Mouse (Mus musculus) lung, adult 2 months (tissue): ENCODE results near the gene Efna2. TPM values are rescaled to one million over a fixed set of nuclear protein-coding genes. Genes with fewer than 3 reads are reported as not detected.

ENCODE experiments used
- DNase-seq: peaks from one replicate; pipeline ENCODE4 v3.0.0; 2022
- H3K4me1 ChIP-seq: fragments of 200-500 bp; 2 replicates; pipeline ENCODE4 v1.6.1; 2011; ENCODE audit warnings: low read length; ENCODE audit not compliant: control insufficient read depth, insufficient read depth
- H3K4me3 ChIP-seq: fragments of 200-500 bp; replicated peaks from 2 replicates; pipeline ENCODE3; 2011; ENCODE audit warnings: low read depth, mild to moderate bottlenecking, control low read depth, low read length; ENCODE audit errors: extremely low read depth
- CTCF ChIP-seq: fragments of 200-500 bp; IDR thresholded peaks from 2 replicates; pipeline ENCODE4 v1.5.1; 2011; ENCODE audit warnings: mild to moderate bottlenecking, low read length, control low read depth; ENCODE audit not compliant: insufficient read depth
- POLR2A ChIP-seq: fragments of 200-500 bp; IDR thresholded peaks from 2 replicates; pipeline ENCODE4 v1.6.1; 2011; ENCODE audit warnings: low read depth, mild to moderate bottlenecking, control low read depth, low read length, borderline replicate concordance; ENCODE audit errors: extremely low read depth
- WGBS: fragments of 180-500 bp; shearing (Covaris S2); methylation state at CpG from one replicate; pipeline ENCODE4 v1.1.7; 2018; 5-methylcytosine and 5-hydroxymethylcytosine counted together
- polyA plus RNA-seq: library from polyadenylated mRNA; depleted of rRNA; stranded (reverse); fragments of >200 nt; gene quantifications from 2 replicates; pipeline ENCODE4 v1.2.3, GENCODE M21; 2012

Gene Efna2
- polyA plus RNA-seq, 1 experiment, result 3.6 TPM

DNA sequence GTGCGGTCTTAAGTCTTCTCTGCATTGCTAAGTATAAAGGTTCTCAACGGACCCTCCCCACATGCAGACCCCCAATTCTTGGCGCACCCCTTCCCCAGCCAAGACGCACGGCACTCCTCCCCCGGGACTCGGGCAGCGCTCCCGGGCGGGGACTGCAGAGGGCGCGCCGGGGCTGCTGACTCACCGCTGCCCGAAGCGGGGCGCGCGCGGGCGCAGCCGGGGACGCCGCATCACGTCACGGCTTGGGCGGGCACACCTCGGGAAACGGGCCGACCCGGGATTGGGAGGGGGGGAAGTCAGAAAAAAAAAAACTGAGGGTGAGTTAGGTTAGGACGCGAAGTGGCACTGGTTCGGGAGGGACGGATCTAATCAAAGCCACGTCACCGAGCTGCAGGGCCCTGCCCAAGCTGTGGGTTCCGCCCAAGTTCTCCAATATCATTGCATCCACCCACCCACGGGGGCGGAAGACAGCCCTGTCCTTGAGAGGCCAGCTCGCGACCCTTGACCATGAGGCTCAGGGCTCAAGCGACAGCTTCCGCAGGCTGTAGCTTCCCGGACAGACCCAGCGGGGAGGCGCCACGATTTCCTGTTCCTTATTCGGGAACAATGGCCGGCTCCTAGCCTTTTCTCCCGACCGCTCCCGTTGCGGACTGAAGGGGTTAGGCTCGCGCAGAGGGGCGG lies 30.5 kb upstream of the Efna2 start:
- TF ChIP-seq POLR2A, result peak; percentile 72
- TF ChIP-seq CTCF, result peak; percentile 16; the same call in 1 of the 2 replicates
- WGBS, result under 1% methylated on average over 57 of the region's 57 CpGs
- peak; percentile 95 for DNase-seq

DNA sequence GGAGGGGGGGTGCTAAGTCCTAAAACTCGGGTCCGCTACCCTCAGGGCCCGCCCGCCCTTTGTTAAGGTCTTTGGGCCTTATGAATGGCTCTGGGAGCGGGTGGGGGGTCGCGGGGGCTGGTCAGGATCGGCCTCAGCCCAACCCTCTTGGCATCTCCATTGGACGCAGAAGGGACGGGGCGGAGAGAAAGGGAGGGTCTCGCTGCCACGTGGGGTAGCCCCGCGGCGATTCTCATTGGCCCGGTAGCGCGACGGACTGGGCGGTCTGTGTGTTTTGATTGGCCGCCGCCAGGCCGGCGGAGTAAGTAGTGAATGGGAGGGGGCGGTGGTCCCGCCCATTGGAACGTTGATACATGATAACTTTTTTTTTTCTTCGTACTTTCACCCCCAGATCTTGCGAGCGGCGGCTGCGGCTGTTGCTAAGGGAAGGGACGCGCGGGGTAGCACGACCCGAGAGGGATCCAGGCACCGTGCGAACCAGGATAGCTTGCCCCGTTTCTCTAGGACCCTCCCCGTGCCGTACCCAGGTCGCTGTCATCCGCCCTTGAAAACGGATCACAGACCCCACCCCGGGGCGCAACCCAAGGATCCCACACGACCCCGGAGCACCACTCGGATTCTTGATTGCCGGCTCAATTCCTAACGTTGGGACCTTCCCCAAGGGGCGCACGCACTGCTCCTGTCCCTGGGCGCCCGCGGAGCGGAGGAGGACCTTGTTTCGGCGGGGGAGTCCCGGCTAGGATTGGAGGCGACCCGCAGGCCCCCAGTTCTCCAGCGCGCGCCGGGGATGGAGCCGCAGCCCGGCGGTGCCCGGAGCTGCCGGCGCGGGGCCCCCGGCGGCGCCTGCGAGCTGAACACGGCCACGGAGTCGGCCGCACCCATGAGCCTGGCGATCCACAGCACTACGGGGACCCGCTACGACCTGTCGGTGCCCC lies 29.7 kb upstream of the Efna2 start:
- peak; percentile 49 for DNase-seq
- TF ChIP-seq CTCF, result no peak
- peak; percentile 80; the same call in 1 of the 2 replicates for TF ChIP-seq POLR2A
- WGBS, result under 1% methylated on average over 88 of the region's 88 CpGs
- H3K4me3 ChIP-seq, result peak overlapping the region; percentile 90
- peaks cover 25% of the 10 kb centered on the region for H3K4me1 ChIP-seq

More for the DNA sequence above, 30.5 kb upstream of the Efna2 start:
- H3K4me3 ChIP-seq, result peak overlapping the region; percentile 90
- H3K4me1 ChIP-seq, result peaks cover 22% of the 10 kb centered on the region

DNA sequence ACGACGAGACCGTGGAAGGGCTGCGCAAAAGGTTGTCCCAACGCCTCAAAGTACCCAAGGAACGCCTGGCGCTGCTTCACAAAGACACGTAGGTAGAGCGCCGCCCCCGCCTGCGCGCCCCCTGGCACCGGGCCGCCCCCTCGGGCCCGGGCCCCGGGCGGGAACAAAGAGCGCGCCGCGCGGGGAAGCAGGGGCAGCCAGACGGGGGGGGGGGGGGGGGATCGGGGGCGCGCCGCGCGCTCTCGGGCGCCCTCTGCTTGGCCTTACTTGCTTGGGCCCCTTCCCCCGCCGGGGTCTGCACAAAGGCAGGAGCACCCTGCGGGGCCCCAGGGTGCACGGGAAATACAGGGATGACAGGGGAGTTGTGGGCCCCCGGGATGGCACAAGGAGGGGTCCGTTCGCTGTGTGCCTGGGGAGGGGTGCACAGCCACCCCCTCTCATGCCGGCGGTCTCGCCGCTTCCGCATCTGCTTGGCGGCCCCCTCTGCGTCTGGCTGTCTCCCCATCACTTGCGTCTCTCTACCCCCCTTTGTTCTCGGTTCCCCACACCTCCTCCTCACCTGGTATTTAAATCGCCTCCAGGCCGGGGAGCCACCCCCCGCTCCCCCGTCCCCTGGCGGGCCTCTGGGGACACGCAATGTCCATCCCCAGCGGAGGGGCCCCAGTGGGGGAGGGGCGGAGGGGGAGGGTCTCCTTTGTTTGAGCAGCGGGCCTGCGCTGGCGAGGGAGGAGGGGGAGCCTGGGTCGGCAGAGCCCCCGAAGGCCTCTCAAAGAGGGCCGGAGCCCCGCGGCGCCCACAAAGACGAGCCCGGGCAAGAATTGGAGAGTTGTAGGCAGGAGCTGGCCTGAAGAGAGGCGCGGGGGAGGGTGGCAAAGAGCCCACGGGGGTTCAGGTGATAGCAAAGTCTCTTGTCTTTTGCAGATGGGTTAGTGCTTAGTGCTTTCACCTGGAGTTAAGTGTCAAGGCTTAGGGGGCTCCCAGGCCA lies 28.8 kb upstream of the Efna2 start:
- WGBS, result under 1% methylated on average over 65 of the region's 71 CpGs

DNA sequence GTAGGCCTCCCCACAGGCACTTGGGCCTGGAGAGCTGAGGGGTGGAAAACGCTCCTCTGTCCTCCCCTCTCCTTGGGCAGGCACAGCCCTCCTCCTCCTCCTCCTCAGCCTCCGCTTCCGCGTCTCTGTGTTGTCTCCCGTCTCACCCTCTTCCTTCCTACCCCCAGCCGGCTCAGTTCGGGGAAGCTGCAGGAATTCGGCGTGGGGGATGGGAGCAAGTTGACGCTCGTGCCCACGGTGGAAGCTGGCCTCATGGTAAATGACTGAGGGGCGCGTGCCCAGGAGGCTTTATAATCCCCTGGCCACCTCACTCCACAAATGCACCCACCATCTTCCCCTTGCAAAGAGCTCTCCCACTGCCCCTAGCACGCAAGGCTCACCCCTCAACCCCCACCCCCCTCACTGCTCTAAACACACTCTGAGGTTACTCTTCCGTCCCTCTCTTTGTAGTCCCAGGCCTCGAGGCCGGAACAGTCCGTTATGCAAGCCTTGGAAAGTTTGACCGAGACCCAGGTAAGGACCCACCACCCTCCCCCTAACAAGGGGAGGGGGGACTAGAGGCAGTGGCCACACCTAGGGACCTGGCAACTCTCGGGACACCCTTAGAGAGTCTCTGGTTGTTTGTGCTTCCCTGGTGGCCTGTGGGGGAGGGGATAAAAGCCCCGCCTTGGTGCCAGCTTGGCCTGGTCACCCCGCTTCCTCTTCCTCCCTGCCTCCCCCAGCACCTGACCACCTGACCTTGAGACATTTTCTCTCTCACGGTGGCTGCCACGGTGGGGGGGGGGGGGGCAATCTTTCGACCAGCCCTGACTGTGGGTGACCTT lies 27.9 kb upstream of the Efna2 start:
- TF ChIP-seq POLR2A (peak; percentile 89; the same call in 1 of the 2 replicates), CTCF (no peak)
- Histone ChIP-seq H3K4me3 (peak overlapping the region; percentile 72), H3K4me1 (peaks cover 32% of the 10 kb centered on the region)
- peak; percentile 75 for DNase-seq
- under 1% methylated on average over 26 of the region's 26 CpGs for WGBS

More for the DNA sequence above, 28.8 kb upstream of the Efna2 start:
- peak; percentile 64 for DNase-seq
- Histone ChIP-seq H3K4me1 (peaks cover 32% of the 10 kb centered on the region), H3K4me3 (peak overlapping the region; percentile 83)
- peak; percentile 43; the same call in 1 of the 2 replicates for TF ChIP-seq POLR2A
- no peak for TF ChIP-seq CTCF

DNA sequence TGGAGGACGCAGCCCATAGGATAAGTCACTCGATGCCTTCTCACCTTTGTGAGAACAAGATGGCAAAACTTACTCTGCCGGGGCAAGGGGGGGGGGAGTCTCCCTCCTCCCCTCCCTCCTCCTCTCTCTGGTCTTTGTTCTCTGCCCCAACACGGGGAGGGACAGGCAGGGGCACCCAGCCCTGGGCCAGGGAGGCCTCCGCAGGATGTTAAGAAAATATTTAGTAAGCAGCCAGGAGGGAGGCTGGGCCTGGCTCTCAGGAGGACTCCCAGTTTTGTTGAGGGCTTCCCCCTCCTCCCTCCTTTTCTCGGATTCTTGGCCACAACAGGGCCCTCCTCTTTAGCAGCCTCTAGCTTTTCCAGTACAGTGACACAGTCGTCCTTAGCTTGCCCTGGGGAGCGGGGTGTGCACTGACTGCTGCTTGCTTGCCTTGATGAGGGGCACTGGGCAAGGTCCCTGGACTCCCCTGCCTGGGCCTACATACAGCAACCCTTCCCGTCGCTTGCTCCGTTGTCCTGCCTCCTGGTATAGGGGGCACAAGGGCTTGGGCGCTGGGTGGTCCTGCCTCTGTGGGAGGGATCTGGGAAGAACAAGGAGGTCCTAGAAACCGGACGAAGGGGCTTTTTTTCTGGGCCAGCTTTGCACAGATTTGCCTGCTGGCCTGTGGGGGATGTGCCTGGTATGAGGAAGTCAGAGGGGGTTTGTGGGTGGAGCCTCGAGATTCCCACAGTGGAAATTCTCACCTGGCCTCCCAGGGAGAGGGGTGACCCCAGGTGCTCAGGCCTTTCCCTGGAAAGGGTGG lies 27.0 kb upstream of the Efna2 start:
- TF ChIP-seq CTCF, result no peak
- TF ChIP-seq POLR2A, result peak; percentile 62; the same call in 1 of the 2 replicates
- Histone ChIP-seq H3K4me1 (peaks cover 31% of the 10 kb centered on the region), H3K4me3 (peak overlapping the region; percentile 72)
- WGBS, result 8% methylated on average over 15 of the region's 15 CpGs
- peak; percentile 65 for DNase-seq

DNA sequence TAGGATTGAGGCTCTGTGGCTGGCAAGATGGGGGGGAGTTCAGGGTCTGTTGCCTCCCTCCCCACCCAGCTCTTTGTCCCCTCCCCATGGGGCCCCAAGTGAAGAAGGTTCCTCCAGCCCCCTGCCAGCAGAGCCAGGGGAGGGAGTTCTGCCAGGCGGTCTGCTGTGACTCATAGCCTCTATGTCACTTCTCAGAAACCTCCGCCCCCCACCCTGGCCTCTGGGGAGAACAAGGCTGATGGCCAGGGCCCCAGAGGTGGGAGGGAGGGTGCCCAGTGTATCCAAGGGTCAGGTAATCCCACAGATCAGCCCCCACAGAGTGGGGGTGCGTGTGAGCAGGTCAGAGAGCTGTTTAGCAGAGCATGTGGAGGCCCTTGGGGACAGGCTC lies 26.4 kb upstream of the Efna2 start:
- Histone ChIP-seq H3K4me1 (peaks cover 28% of the 10 kb centered on the region), H3K4me3 (no peak overlapping the region)
- 15% methylated on average over 3 of the region's 3 CpGs for WGBS
- DNase-seq, result no peak
- no peak for TF ChIP-seq CTCF

DNA sequence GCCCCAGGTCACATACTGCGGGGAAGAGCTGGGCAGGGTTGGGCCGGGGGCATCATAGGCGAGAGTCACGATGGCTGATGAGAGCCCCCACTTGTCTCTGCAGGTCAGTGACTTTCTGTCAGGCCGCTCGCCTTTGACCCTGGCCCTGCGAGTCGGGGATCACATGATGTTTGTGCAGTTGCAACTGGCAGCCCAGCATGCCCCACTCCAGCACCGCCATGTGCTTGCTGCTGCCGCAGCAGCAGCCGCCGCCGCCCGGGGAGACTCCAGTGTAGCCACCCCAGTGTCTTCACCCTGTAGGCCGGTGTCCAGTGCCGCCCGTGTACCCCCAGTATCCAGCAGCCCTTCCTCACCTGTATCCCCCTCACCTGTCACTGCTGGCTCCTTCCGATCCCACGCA lies 25.6 kb upstream of the Efna2 start:
- no peak overlapping the region for H3K4me3 ChIP-seq
- no peak for TF ChIP-seq CTCF
- TF ChIP-seq POLR2A, result no peak
- DNase-seq, result no peak
- H3K4me1 ChIP-seq, result peaks cover 30% of the 10 kb centered on the region
- WGBS, result 64% methylated on average over 19 of the region's 19 CpGs
